Mouse (Mus musculus) monocyte, adult 5-6 weeks (primary cell): Measurements from ENCODE around the gene Slc31a2. TPM values are rescaled to one million over a fixed set of nuclear protein-coding genes. Genes with fewer than 3 reads are reported as not detected.
A peak's percentile ranks its signal among the peaks of the same experiment; 100 is the strongest.

Experiments
- ATAC-seq: fragments of 153-309, 156-312 bp; replicated peaks from 2 replicates; pipeline ENCODE4 v1.8.0; 2017; ENCODE audit warnings: mild to moderate bottlenecking; ENCODE audit not compliant: low TSS enrichment, insufficient number of reproducible peaks, severe bottlenecking, poor library complexity, low FRiP score
- total RNA-seq: library from RNA; stranded (forward); fragments of 200-1000, 200-491, 200-594 nt; gene quantifications from 3 replicates; pipeline ENCODE4 v1.2.3, GENCODE M21; 2017

The Slc31a2 gene
- total RNA-seq, 1 experiment from 2014 or later: 21.7 TPM

DNA sequence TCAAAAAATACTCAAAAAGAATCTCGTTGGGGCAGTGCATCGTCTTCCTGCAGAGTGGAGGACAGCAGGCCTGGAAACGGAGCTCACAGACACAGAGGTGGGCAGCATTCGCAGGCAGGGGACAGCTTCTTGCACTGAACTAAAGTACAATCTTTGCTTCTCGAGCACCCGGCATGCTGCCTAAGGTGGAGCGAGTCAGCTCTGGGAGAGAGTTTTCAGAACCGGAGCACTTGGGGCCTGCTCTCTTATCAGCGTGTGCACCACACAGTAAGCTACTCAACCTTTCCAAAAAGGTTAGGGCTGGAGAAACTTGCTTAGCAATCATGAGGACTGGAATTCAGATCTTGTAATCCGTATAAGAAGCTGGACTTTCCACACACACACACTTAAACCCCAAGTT lies 14.3 kb downstream of the Slc31a2 start:
- ATAC-seq: no peak

GRCm38 (mm10) chr4:62277222-62277621 lies 14.9 kb downstream of the Slc31a2 start:
- ATAC-seq: no peak

- no peak for ATAC-seq
Observed at GRCm38 (mm10) chr4:62278081-62278480, 15.7 kb downstream of the Slc31a2 start.

DNA sequence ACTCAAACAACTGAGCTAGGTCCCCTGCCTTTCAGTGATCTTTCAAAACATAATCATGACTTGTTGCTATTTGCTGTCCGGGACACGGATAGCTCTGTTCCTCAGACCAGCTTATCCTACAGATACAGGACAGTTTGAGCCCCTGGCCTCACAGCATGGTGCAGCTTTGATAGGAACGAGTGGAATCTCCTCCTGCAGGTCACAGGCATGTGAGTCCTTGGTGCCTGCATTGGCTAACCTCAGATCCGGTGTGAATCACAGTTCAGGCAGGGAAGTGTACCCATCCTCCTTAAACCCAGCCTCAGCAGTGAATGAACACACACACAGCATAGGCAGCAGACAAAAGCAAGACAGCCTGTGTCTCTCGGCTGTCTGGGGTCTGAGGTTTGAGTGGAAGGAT lies 19.0 kb downstream of the Slc31a2 start:
- no peak for ATAC-seq

DNA sequence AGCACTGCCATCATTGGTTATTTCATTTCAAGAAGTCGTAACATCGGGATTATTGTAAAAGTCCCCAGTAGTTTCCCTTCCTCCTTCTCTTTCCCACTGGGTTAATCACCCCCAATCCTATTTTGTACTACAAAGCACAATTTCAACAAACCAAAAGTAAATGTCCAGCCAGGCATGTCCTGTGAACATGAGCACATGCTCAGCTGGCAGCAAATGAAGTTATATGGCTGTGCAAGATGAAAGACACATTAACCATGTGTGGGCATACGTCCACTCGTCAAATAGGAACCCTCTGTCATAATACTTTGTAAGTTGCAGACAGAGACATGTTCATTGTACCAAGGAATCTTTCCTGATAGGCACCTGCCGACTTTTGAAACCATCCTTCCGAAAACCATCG lies 20.6 kb downstream of the Slc31a2 start:
- no peak for ATAC-seq

- no peak for ATAC-seq
Observed at GRCm38 (mm10) chr4:62285576-62285975, 23.2 kb downstream of the Slc31a2 start.

DNA sequence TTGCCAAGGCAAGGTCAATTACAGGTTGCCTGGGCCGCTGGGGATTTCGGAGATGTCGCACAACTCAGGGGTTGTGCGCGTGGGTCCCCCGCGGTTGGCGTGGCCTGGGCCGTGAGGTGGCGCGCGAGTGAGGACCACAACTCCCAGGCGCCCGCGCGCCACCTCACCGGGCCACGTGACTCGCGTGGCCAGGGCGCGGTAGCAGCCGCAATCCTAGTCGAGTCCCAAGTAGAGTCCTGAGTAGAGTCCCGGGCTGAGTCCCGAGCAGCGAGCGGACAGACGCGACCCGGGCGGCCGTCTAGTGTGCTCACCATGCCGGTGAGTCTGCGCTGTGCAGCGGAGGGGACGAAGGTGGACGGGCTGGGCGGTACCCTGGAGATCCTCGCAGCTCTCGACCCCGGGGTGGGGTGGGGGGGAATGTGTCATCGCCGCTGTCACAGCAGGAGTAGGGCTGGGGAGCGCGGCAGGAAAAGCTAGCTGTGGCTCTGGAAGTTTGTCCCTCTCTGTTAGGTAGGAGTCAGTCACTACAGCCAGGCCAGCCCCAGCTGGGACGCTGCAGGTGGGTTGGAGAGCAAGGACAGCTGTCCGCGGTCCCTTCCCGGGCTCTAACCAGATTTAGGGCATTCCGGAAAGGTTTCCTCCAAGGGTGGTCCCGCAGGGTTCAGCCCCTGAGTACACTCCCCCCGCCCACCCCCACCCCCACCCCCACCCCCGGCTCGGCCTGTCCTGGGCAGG lies 24.1 kb downstream of the Slc31a2 start:
- peak; percentile 37; the same call in 1 of the 2 replicates for ATAC-seq

DNA sequence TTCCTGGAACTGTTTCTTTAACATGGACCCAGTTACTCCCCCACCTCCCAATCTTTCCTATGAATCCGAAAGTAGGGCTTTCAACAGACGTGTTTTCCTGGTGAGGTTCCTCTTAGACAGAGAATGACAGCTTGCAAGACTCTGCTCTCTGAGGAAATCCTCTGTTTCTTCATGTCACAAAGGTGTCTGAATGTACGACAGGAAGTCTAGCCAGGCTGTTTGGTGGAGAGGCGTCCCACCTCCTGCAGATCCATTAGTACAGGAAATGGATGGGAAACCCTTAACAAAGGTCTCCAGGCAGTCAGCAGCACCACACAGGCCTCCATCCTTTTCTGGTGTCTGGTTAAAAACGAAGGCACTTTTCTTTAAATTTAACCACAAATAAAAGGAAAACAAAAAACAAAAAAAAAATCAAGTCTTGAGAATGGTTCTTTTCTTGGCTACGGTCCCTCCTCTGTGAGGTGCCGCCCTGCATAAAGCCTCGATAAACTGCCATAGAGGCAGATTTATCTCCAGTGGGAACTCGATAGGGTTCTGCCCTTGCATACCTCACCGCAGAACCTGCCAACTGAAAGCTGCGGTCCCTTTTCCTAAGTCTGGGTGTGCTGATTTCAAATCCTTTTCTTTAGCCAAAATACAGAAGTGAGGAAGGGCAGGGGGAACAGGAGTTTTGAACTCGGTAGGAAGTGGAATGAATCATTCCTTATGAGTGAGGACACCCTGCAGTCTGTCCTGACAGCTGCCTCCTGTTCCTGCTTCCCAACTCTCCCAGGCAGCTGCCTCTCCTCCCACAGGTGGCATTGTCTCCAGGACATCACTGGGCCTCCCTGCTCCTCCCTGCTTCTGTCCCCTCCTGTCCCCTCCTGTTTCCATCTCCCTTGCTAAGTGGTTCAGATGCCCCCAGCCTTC lies 24.9 kb downstream of the Slc31a2 start:
- ATAC-seq: 0 out of 2 replicates have a peak, but pooled peaks have one; percentile 21

- ATAC-seq: no peak
Observed at GRCm38 (mm10) chr4:62289226-62289625, 26.9 kb downstream of the Slc31a2 start.

- ATAC-seq: no peak
Observed at GRCm38 (mm10) chr4:62290816-62291505, 28.6 kb downstream of the Slc31a2 start.

- no peak for ATAC-seq
Observed at GRCm38 (mm10) chr4:62292461-62293180, 30.3 kb downstream of the Slc31a2 start.

DNA sequence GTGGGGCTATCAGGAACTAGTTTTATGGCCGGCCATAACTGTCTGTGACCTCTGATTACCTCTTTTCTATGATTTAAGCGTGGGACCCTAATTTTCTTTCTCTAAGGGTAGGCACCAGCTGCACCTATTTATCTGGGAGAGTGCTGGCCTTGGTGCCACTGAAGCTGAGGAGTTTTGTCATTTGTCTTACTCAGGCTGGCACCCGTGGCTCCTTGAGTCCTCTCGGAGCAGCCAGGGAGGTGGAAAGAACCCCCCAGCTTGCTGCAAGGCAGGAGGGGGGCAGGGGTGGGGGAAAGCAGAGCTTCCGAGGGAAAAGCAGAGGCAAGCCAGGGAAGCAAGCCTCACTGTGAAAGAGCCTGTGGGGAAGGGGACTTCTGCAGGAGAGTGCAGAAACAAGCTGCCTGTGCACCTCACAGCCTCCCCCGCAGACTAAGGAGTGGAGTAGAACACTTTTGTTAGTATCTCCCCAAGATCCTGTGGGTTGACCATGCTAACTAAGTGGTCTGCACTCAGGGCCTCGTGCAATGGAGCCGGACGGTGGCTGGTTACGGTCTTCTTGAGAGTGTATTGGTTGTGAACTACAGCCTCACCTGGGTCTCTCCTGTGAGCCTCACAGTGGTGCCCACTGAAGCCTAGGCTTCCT lies 31.0 kb downstream of the Slc31a2 start:
- ATAC-seq: no peak

GRCm38 (mm10) chr4:62294741-62295140 lies 32.4 kb downstream of the Slc31a2 start:
- no peak for ATAC-seq

DNA sequence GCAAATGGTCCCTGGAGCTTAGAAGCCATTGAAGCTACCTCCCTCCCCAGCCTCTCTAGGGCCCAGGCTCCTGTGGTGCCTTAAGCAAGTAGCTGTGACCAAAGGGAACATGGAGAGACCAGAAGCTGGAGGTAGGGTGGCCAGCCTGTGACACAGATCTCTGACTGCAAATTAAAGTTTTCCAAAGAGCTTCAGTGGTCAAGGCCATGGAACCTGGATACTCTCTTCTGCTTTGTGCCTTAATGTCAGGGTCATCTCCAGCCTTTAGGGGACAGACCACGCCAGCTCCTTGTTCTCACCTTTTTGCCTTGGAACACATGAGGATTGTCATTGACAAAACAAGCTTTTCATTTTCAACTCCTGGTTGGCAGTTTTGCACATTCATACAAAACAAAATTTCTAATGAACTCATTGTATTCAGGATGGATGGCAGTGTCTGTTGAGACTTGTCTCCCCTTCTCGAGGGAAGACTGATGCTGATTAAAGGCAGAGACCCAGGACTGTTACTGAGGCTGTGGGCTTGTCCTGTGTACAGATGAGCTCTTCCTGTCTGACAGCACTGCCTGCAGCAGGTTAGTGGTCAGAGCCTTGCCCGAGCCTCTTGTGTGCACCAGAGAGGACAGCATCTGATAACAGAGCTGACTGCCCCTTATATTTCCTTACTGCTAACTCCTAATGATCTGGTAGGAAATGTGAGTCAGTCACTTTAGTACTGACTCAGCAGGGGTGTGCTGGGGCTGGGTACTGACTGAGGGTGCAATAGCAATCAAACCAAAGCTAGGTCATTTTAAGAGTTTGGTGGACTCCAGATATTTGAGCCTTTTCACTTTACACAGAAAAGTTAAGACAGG lies 35.1 kb downstream of the Slc31a2 start:
- no peak for ATAC-seq

DNA sequence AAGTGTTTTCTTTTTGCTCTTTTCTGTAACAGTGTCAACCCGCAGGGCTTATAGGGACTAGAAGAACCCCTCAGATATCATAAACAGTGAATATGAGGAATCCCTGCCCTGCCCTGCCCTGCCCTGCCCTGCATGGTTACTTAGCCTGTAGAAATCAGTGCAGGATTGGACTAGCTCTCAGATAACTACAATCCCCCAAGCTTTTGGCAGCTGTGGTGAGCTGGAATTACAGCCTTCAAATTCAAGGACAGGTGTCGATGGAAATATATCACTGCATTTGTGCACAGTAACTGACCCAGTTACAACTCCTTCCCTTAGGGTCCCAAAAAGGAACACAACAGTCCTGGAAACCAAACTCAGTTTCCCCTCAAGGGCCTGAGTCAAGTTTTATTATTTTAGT lies 37.6 kb downstream of the Slc31a2 start:
- no peak for ATAC-seq

DNA sequence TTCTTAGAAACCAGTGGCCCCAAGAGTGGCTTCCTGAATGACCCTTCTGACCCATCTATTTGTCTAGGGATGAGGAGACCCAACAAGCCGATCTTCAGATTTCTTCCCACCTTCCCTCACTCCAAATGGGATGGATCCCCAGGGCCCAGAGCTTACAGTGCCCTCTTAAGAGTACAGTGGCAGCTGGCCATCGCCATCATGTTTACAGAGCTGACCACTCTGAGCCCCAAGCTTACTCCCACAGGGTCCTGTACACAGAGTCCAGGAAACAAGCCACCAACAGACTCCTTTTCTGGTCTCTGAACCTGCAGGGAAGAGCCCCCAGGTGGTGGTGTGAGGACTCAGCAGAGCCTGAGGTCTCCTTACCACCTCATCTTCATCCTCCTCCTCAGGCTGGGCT lies 40.4 kb downstream of the Slc31a2 start:
- no peak for ATAC-seq

DNA sequence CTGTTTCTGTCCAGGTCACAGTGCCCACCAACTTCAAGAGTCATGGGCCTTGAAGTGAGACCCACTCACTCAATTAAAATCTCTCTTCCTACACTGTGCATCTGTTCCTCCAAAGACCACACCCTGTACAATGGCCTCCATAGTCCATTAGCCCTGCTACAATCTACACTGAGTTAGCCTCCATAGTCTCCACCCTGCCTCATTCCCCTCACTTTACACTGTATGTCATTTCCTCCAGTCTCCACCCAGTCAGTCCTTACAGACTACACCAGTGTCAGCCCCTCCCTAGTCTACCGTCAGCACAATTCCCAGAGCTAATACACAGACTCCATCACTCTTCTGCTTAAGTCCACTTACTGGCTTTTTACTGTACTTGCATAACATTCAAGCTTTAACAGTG lies 40.9 kb downstream of the Slc31a2 start:
- no peak for ATAC-seq
